Mouse (Mus musculus): ENCODE data around the gene Slc34a3. TPM values are rescaled to one million over a fixed set of nuclear protein-coding genes. Genes with fewer than 3 reads are reported as not detected.

Gene Slc34a3
- polyA plus RNA-seq, 1 experiment from 2014 or later: not detected

DNA sequence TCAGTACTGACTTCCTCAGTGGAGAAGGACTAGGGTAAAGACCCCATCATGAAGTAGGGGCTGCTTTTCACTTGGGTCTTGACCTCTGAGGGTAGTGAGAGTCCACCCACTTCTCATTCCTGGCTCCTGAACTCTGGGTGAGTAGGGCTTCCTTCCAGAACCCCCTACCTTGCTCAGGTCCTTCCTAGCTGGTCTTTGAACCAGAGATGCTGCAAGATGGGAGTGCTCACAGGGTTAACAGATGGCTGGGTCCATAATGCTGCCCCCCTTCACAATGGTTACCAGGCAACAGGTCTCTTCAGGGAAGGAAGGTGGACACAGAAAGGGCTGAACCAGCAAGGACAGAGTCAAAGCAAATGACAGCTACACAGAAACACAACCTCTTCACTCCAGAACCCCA is 15.7 kb downstream of the Slc34a3 start, which contains the start of gene Fam166a:
Gene Fam166a, plus strand, starts transcription at position 301 of the 400 bp plus-strand sequence.
- ATAC-seq (ENCODE audit: low FRiP score, low read depth): no peak
- H3K36me3 ChIP-seq: peaks cover 13% of the 10 kb centered on the region

GRCm38 (mm10) chr2:25217666-25218065 is 16.5 kb downstream of the Slc34a3 start:
- no peak for ATAC-seq (ENCODE audit: low FRiP score, low read depth)
- no peaks in the 10 kb centered on the region for H3K4me1 ChIP-seq
- no peak overlapping the region for H3K27ac ChIP-seq
- no peak overlapping the region for H3K4me3 ChIP-seq
- no peak overlapping the region for H3K9ac ChIP-seq
- H3K36me3 ChIP-seq: peaks cover 10% of the 10 kb centered on the region
- no peaks in the 10 kb centered on the region for H3K9me3 ChIP-seq
- 59% methylated on average over 2 of the region's 2 CpGs for WGBS
- H3K27me3 ChIP-seq: peaks cover 5% of the 10 kb centered on the region; the same call in 1 of the 2 replicates
- H3K4me2 ChIP-seq (replicated peaks): no peak overlapping the region

More for the DNA sequence above, 15.7 kb downstream of the Slc34a3 start, which contains the start of gene Fam166a:
- Histone ChIP-seq H3K4me1 (peaks cover 4% of the 10 kb centered on the region), H3K4me3 (no peak within 1 kb of the TSS), H3K27me3 (peaks cover 3% of the 10 kb centered on the region; the same call in 1 of the 2 replicates), H3K4me2 (replicated peaks) (no peak within 1 kb of the TSS), H3K9ac (no peak within 1 kb of the TSS), H3K9me3 (no peaks in the 10 kb centered on the region), H3K27ac (no peak within 1 kb of the TSS)

GRCm38 (mm10) chr2:25214444-25214843 is 19.7 kb downstream of the Slc34a3 start, which contains the start of gene Stpg3:
TSS of gene Stpg3 (minus strand) at chr2:25214637.
- H3K4me2 ChIP-seq (replicated peaks): no peak within 1 kb of the TSS
- 74% methylated on average over 3 of the region's 3 CpGs for WGBS
- ATAC-seq (ENCODE audit: low FRiP score, low read depth): no peak

DNA sequence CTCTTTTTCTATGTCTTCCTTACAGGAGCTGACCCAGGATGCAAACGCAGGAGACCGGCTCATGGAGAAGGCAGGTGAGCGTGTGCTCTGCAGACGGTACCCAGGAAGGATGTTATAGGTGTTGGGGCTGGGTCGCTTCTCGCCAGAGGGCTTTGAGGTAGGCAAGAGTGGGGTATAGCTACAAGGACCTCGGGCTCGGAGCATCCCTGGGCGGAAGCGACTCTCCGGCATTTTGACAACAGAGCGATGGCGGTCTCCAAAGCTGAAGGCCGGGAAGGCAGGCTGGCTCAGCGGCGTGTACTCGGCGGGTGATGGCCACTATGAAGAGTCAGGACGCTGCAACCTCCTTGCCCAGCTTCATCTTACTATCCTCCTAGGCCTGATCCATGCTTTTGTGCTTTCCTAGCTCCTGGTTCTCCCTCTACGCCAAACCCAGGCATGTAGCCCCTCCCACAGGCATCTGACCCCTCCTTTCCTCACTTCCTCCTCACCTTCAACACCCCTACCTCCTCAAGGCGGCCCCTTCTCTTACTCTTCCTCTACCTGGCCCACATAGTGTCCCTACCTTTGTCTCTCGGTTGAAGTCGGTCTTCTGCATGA is 20.8 kb downstream of the Slc34a3 start:
- no peak for ATAC-seq (ENCODE audit: low FRiP score, low read depth)
- no peak overlapping the region for H3K4me2 ChIP-seq (replicated peaks)
- peaks cover 15% of the 10 kb centered on the region for H3K4me1 ChIP-seq
- no peaks in the 10 kb centered on the region for H3K9me3 ChIP-seq
- H3K4me3 ChIP-seq: no peak overlapping the region
- H3K27me3 ChIP-seq: peaks cover 3% of the 10 kb centered on the region; the same call in 1 of the 2 replicates
- no peak overlapping the region for H3K27ac ChIP-seq
- H3K36me3 ChIP-seq: peaks cover 11% of the 10 kb centered on the region
- 63% methylated on average over 23 of the region's 23 CpGs for WGBS
- H3K9ac ChIP-seq: no peak overlapping the region

More at GRCm38 (mm10) chr2:25214444-25214843, 19.7 kb downstream of the Slc34a3 start, which contains the start of gene Stpg3:
- no peak within 1 kb of the TSS for H3K27ac ChIP-seq
- peaks cover 15% of the 10 kb centered on the region for H3K4me1 ChIP-seq
- H3K4me3 ChIP-seq: no peak within 1 kb of the TSS
- peaks cover 4% of the 10 kb centered on the region; the same call in 1 of the 2 replicates for H3K36me3 ChIP-seq
- no peaks in the 10 kb centered on the region for H3K9me3 ChIP-seq
- no peak within 1 kb of the TSS for H3K9ac ChIP-seq
- H3K27me3 ChIP-seq: peaks cover 6% of the 10 kb centered on the region; the same call in 1 of the 2 replicates

- Histone ChIP-seq H3K27ac (peak within 1 kb of the TSS; percentile 90), H3K36me3 (peaks cover 33% of the 10 kb centered on the region), H3K9ac (peak within 1 kb of the TSS; percentile 90), H3K27me3 (peaks cover 3% of the 10 kb centered on the region; the same call in 1 of the 2 replicates), H3K4me3 (peak within 1 kb of the TSS; percentile 71), H3K4me1 (peaks cover 15% of the 10 kb centered on the region), H3K4me2 (replicated peaks) (peak within 1 kb of the TSS; percentile 94), H3K9me3 (no peaks in the 10 kb centered on the region)
- WGBS: under 1% methylated on average over 44 of the region's 44 CpGs
- ATAC-seq (ENCODE audit: low FRiP score, low read depth): peak; percentile 94
These were observed 23.0 kb downstream of the Slc34a3 start, which contains the start of gene Nelfb for GRCm38 (mm10) chr2:25211121-25211670. TSS of gene Nelfb (minus strand) at chr2:25211489.

DNA sequence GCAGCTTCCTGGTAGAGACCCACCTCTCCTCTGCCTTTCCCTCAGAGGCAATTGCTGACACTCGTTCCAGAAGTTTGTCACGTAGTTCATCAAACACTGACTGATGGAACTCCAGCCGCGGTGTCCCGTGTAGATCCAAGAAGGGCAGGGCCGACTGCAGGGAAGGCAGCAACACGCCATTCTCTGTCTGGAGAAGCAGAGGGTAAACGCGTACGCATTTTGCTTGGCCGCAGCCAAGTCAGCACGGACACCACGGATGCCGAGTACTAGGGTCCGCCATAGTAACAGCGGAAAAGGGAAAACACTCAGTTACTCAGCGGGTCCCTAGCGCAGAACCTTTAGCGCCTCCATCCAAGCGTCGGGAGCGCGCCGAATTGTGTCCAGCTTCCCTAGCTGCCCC is 23.5 kb downstream of the Slc34a3 start:
- H3K27ac ChIP-seq: peak overlapping the region; percentile 90
- H3K27me3 ChIP-seq: peaks cover 3% of the 10 kb centered on the region; the same call in 1 of the 2 replicates
- no peaks in the 10 kb centered on the region for H3K9me3 ChIP-seq
- H3K4me3 ChIP-seq: peak overlapping the region; percentile 71
- peaks cover 38% of the 10 kb centered on the region for H3K36me3 ChIP-seq
- peak overlapping the region; percentile 94 for H3K4me2 ChIP-seq (replicated peaks)
- H3K4me1 ChIP-seq: peaks cover 15% of the 10 kb centered on the region
- ATAC-seq (ENCODE audit: low FRiP score, low read depth): peak; percentile 6; the same call in 1 of the 2 replicates
- WGBS: under 1% methylated on average over 24 of the region's 24 CpGs
- H3K9ac ChIP-seq: peak overlapping the region; percentile 90

DNA sequence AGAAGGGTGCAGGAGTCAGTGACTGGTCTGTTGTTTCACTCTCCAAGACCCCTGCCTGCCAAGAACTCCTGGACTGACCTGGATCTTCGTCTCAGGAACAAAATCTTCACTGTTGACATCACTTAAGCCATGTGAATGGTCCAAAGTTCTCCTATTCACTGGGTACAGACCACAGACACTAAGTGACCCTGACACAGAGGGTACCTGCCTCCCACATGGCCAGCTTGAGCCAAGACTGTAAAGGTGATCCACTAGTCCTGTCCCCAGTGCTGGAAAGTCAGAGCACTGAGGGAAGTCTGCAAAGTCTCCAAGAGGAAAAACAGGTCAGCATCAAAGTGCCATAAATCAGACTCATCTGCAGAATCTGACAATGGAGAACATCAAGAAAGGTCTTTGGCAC is 26.6 kb downstream of the Slc34a3 start:
- Histone ChIP-seq H3K4me1 (peaks cover 15% of the 10 kb centered on the region), H3K9me3 (no peaks in the 10 kb centered on the region), H3K27me3 (0 out of 2 replicates have a peak, but pooled peaks cover under 1% of the 10 kb centered on the region), H3K36me3 (peaks cover 69% of the 10 kb centered on the region), H3K27ac (no peak overlapping the region), H3K9ac (no peak overlapping the region), H3K4me2 (replicated peaks) (no peak overlapping the region), H3K4me3 (no peak overlapping the region)
- ATAC-seq (ENCODE audit: low FRiP score, low read depth): no peak
- 87% methylated on average over 1 of the region's 1 CpGs for WGBS

GRCm38 (mm10) chr2:25203631-25204214 is 30.4 kb downstream of the Slc34a3 start:
- Histone ChIP-seq H3K36me3 (peaks cover 99% of the 10 kb centered on the region), H3K9ac (no peak overlapping the region), H3K4me2 (replicated peaks) (no peak overlapping the region), H3K27me3 (no peaks in the 10 kb centered on the region), H3K4me1 (no peaks in the 10 kb centered on the region), H3K27ac (no peak overlapping the region), H3K4me3 (no peak overlapping the region), H3K9me3 (no peaks in the 10 kb centered on the region)
- ATAC-seq (ENCODE audit: low FRiP score, low read depth): no peak
- WGBS: 75% methylated on average over 4 of the region's 4 CpGs

DNA sequence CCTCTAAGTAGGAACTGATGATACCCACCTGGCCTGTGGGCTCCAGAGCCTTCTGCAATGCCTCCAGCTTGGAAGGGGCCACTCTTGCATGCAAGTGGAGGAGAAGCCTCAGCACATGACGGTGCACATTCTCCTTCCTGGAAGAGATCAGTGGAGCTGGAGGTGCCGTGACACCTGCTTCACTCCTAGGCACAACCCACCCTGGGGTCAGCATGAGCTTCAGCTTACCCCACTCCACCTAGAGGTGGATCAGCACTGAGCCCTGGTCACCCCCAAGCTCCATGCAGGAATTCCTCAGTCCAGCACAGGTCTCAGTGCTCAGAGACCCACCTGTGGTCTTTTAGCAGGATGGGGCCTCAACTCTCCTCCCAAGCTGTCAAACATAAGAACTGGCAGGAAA is 33.5 kb downstream of the Slc34a3 start:
- Histone ChIP-seq H3K4me3 (no peak overlapping the region), H3K4me2 (replicated peaks) (no peak overlapping the region), H3K36me3 (peaks cover 77% of the 10 kb centered on the region), H3K27me3 (peaks cover 18% of the 10 kb centered on the region), H3K4me1 (0 out of 2 replicates have a peak, but pooled peaks cover 4% of the 10 kb centered on the region), H3K27ac (no peak overlapping the region), H3K9ac (no peak overlapping the region), H3K9me3 (no peaks in the 10 kb centered on the region)
- no peak for ATAC-seq (ENCODE audit: low FRiP score, low read depth)
- WGBS: 93% methylated on average over 2 of the region's 2 CpGs

DNA sequence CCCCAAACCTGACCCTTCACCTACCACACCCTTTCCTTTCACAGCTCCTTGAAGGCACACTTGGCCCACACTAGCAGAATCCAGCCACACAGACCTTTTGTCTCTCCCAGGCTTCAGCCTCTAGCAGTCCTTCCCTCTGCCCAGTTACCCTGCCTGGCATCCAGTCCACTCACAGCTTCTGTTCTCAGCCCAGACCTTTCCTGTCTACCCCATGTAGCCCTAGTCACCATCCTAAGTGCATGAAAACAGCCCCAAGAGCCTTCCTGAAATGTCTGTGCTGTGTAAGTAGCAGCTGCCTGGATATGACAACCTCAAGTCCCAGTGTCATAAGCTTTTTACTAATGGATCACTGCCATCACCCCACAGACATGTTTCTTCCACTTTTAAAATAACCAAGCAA is 36.2 kb downstream of the Slc34a3 start:
- Histone ChIP-seq H3K27ac (no peak overlapping the region), H3K36me3 (peaks cover 51% of the 10 kb centered on the region), H3K9me3 (no peaks in the 10 kb centered on the region), H3K4me2 (replicated peaks) (no peak overlapping the region), H3K27me3 (peaks cover 38% of the 10 kb centered on the region), H3K4me3 (no peak overlapping the region), H3K9ac (no peak overlapping the region), H3K4me1 (peaks cover 12% of the 10 kb centered on the region)
- no peak for ATAC-seq (ENCODE audit: low FRiP score, low read depth)

- WGBS: 25% methylated on average over 2 of the region's 2 CpGs
- Histone ChIP-seq H3K27me3 (peaks cover 38% of the 10 kb centered on the region), H3K4me2 (replicated peaks) (0 out of 2 replicates have a peak overlapping the region, but pooled peaks have one; percentile 55), H3K9me3 (no peaks in the 10 kb centered on the region), H3K27ac (no peak overlapping the region), H3K4me3 (no peak overlapping the region), H3K4me1 (peaks cover 12% of the 10 kb centered on the region), H3K36me3 (peaks cover 43% of the 10 kb centered on the region), H3K9ac (no peak overlapping the region)
- no peak for ATAC-seq (ENCODE audit: low FRiP score, low read depth)
These were observed 37.0 kb downstream of the Slc34a3 start for GRCm38 (mm10) chr2:25197191-25197590.

All from limb, embryonic 13.5 days (tissue).